Mouse (Mus musculus): ENCODE results near the gene Diras2. TPM values are rescaled to one million over a fixed set of nuclear protein-coding genes. Genes with fewer than 3 reads are reported as not detected.

Gene Diras2
- polyA plus RNA-seq (2014; fragmentation: Illumina TruSeq; extraction: RNeasy Lipid Tissue Mini Kit (QIAGEN cat#74804); ENCODE audit: low read depth, low replicate concordance): 1.3 TPM

DNA sequence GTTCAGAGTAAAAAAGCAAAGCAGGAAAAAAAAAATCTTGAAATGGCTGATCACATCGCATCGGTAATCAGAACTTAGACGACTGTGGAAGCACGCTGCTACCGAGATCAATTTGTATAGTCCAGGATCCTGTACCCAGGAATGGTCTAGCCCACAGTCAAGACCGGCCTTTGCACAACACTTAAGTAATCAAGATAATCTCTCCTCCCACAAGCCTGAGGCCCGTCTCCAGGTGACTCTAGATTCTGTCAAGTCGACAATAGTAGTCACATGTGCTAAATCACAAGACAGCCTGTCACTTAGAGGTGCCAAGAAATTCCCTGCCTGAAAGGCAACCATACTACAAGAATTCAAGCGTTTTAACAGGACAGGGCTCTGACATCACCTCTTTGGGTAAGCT is at the start of gene Diras2:
TSS of gene Diras2 (minus strand) at position 159 of the 400 bp plus-strand sequence.

Other genes starting within 250 kb of the Diras2 start
- gene Syk, start 51.9 kb upstream of the Diras2 start, polyA plus RNA-seq (2014; fragmentation: Illumina TruSeq; extraction: RNeasy Lipid Tissue Mini Kit (QIAGEN cat#74804); ENCODE audit: low read depth, low replicate concordance): 47.7 TPM

Data from adipose tissue, adult 10 weeks (tissue).